Mouse (Mus musculus) CH12.LX (cell line): ENCODE results near the gene Spp2. TPM values are rescaled to one million over a fixed set of nuclear protein-coding genes. Genes with fewer than 3 reads are reported as not detected.

Experiments used
- DNase-seq: peaks from one replicate; pipeline ENCODE4 v3.0.0-alpha.2; 2013; ENCODE audit errors: extremely low read depth
- H3K27ac ChIP-seq: 2 replicates; pipeline ENCODE4 v1.5.1; 2012; ENCODE audit warnings: low read depth, mild to moderate bottlenecking, control low read depth, moderate library complexity; ENCODE audit not compliant: insufficient read depth
- H3K27me3 ChIP-seq: replicated peaks from 2 replicates; pipeline ENCODE3; 2012; ENCODE audit warnings: inconsistent platforms
- H3K36me3 ChIP-seq, 2 experiments: replicated peaks in 1 of 2; 2 replicates each; pipeline versions ENCODE3 to v1.6.1; 2012; ENCODE audit warnings: inconsistent platforms in 1 of 2, low read length in 1 of 2, mild to moderate bottlenecking in 1 of 2, mixed read lengths in 1 of 2, moderate library complexity in 1 of 2; ENCODE audit not compliant: control insufficient read depth in 1 of 2, insufficient read depth in 1 of 2
- H3K4me1 ChIP-seq, 2 experiments: 2 replicates each; pipeline ENCODE4 v1.6.1; 2012; ENCODE audit warnings: inconsistent platforms in 1 of 2, moderate library complexity in 1 of 2; ENCODE audit not compliant: insufficient read depth in 2 of 2, control insufficient read depth in 1 of 2
- H3K4me2 ChIP-seq: 2 replicates; pipeline ENCODE4 v1.6.1; 2012; ENCODE audit warnings: low read depth, mild to moderate bottlenecking, control low read depth; ENCODE audit not compliant: poor library complexity, insufficient read depth, severe bottlenecking
- H3K4me3 ChIP-seq, 3 experiments: fragments of 150-350 bp in 1 of 3; sonication (generic) in 1 of 3; replicated peaks in 1 of 3; 2 replicates each; pipeline versions ENCODE3 to v1.5.1; 2011 to 2012; ENCODE audit warnings: low read depth in 2 of 3, low read length in 2 of 3, mild to moderate bottlenecking in 2 of 3, moderate library complexity in 2 of 3, control low read depth in 1 of 3, improper control_type of control experiment in 1 of 3, inconsistent platforms in 1 of 3, mixed read lengths in 1 of 3; ENCODE audit not compliant: poor library complexity in 1 of 3
- H3K79me2 ChIP-seq: replicated peaks from 2 replicates; pipeline ENCODE4 v1.6.1; 2012; ENCODE audit warnings: mild to moderate bottlenecking, moderate library complexity; ENCODE audit not compliant: control insufficient read depth, poor library complexity, insufficient read depth, severe bottlenecking; ENCODE audit errors: extremely low read depth
- H3K9ac ChIP-seq: 2 replicates; pipeline ENCODE4 v1.6.1; 2012; ENCODE audit warnings: low read depth, mild to moderate bottlenecking, control low read depth, moderate library complexity; ENCODE audit not compliant: insufficient read depth
- H3K9me3 ChIP-seq: replicated peaks from 2 replicates; pipeline ENCODE3; 2012; ENCODE audit warnings: low read length, inconsistent platforms, mixed read lengths
- BHLHE40 ChIP-seq: IDR thresholded peaks from 2 replicates; pipeline ENCODE4 v1.6.1; 2011; ENCODE audit warnings: mild to moderate bottlenecking, low read depth, low read length, improper control_type of control experiment
- CHD2 ChIP-seq: IDR thresholded peaks from 2 replicates; pipeline ENCODE4 v1.6.1; 2011; ENCODE audit warnings: low read length, improper control_type of control experiment
- CTCF ChIP-seq, 2 experiments: IDR thresholded peaks in 1 of 2; conservative IDR thresholded peaks in 1 of 2; 2 replicates each; pipeline ENCODE4 v1.5.1; 2011 to 2012; ENCODE audit warnings: low read depth in 2 of 2, low read length in 2 of 2, improper control_type of control experiment in 1 of 2, inconsistent platforms in 1 of 2, mild to moderate bottlenecking in 1 of 2, moderate library complexity in 1 of 2
- EP300 ChIP-seq: IDR thresholded peaks from 2 replicates; pipeline ENCODE4 v1.6.1; 2011; ENCODE audit warnings: low read length, improper control_type of control experiment
- GABPA ChIP-seq: IDR thresholded peaks from 2 replicates; pipeline ENCODE4 v1.6.1; 2012; ENCODE audit warnings: low read depth, low read length, improper control_type of control experiment, inconsistent platforms; ENCODE audit not compliant: insufficient replicate concordance
- JUN ChIP-seq: IDR thresholded peaks from 2 replicates; pipeline ENCODE4 v1.6.1; 2011; ENCODE audit warnings: low read depth, mild to moderate bottlenecking, low read length, improper control_type of control experiment, moderate library complexity; ENCODE audit not compliant: insufficient read depth
- MAX ChIP-seq: IDR thresholded peaks from 2 replicates; pipeline ENCODE4 v1.6.1; 2011; ENCODE audit warnings: low read length, improper control_type of control experiment
- MEF2A ChIP-seq: IDR thresholded peaks from 2 replicates; pipeline ENCODE4 v1.6.1; 2014; ENCODE audit warnings: low read depth, mild to moderate bottlenecking, inconsistent platforms, low read length, improper control_type of control experiment, borderline replicate concordance
- MXI1 ChIP-seq: IDR thresholded peaks from 2 replicates; pipeline ENCODE4 v1.6.1; 2011; ENCODE audit warnings: mild to moderate bottlenecking, low read depth, low read length, improper control_type of control experiment
- MYC ChIP-seq: IDR thresholded peaks from 2 replicates; pipeline ENCODE4 v1.6.1; 2011; ENCODE audit warnings: low read depth, mild to moderate bottlenecking, improper control_type of control experiment, low read length
- NELFE ChIP-seq: IDR thresholded peaks from 2 replicates; pipeline ENCODE4 v1.6.1; 2011; ENCODE audit warnings: low read depth, low read length, improper control_type of control experiment
- PAX5 ChIP-seq: IDR thresholded peaks from 2 replicates; pipeline ENCODE4 v1.6.1; 2012; ENCODE audit warnings: low read length, inconsistent platforms, mixed read lengths
- RCOR1 ChIP-seq: conservative IDR thresholded peaks from 2 replicates; pipeline ENCODE4 v1.6.1; 2012; ENCODE audit warnings: low read depth, mild to moderate bottlenecking, inconsistent platforms, low read length, improper control_type of control experiment
- SIN3A ChIP-seq: IDR thresholded peaks from 2 replicates; pipeline ENCODE4 v1.6.1; 2012; ENCODE audit warnings: low read length, improper control_type of control experiment, inconsistent platforms
- SMC3 ChIP-seq: IDR thresholded peaks from 2 replicates; pipeline ENCODE4 v1.6.1; 2011; ENCODE audit warnings: low read depth, low read length, improper control_type of control experiment
- TBP ChIP-seq: conservative IDR thresholded peaks from 2 replicates; pipeline ENCODE4 v1.6.1; 2011; ENCODE audit warnings: low read depth, low read length, improper control_type of control experiment
- TCF12 ChIP-seq: IDR thresholded peaks from 2 replicates; pipeline ENCODE4 v1.6.1; 2014; ENCODE audit warnings: low read depth, mild to moderate bottlenecking, inconsistent platforms, low read length, improper control_type of control experiment
- UBTF ChIP-seq: IDR thresholded peaks from 2 replicates; pipeline ENCODE4 v1.6.1; 2012; ENCODE audit warnings: low read depth, mild to moderate bottlenecking, inconsistent platforms, low read length, improper control_type of control experiment, moderate library complexity
- USF2 ChIP-seq: conservative IDR thresholded peaks from 2 replicates; pipeline ENCODE4 v1.6.1; 2011; ENCODE audit warnings: low read depth, low read length, improper control_type of control experiment
- ZKSCAN1 ChIP-seq: IDR thresholded peaks from 2 replicates; pipeline ENCODE4 v1.6.1; 2012; ENCODE audit warnings: low read depth, inconsistent platforms, low read length, improper control_type of control experiment, borderline replicate concordance
- ZMIZ1 ChIP-seq: IDR thresholded peaks from 2 replicates; pipeline ENCODE4 v1.6.1; 2012; ENCODE audit warnings: low read depth, mild to moderate bottlenecking, inconsistent platforms, low read length, improper control_type of control experiment
- ZNF384 ChIP-seq: IDR thresholded peaks from 2 replicates; pipeline ENCODE4 v1.6.1; 2012; ENCODE audit warnings: low read depth, low read length, improper control_type of control experiment, inconsistent platforms
- dilution Hi-C: fragments of 300-500 bp; cut with MboI; formaldehyde crosslinking; loops from 2 replicates; pipeline ENCODE4 v1.14.3; 2020; ENCODE audit warnings: low sequenced_read_pairs; ENCODE audit not compliant: extremely low pct_unique_long_range_greater_than_20kb, extremely low pct_ligation_motif_present
- in situ Hi-C: fragments of 300-500 bp; cut with MboI; formaldehyde crosslinking; loops from 3 replicates; pipeline ENCODE4 v1.14.3; 2019; ENCODE audit warnings: low sequenced_read_pairs, low pct_ligation_motif_present, low pct_unique_long_range_greater_than_20kb, mixed read lengths
- polyA plus RNA-seq: library from polyadenylated mRNA; unstranded; fragments of >175 nt; gene quantifications from 2 replicates; pipeline ENCODE4 v1.2.1, GENCODE M21; 2012; ENCODE audit warnings: low read depth; ENCODE audit not compliant: insufficient read length
- total RNA-seq, 2 experiments: library from RNA; depleted of rRNA; stranded (reverse); fragments of 300-350 nt in 1 of 2; fragments of >200 nt in 1 of 2; gene quantifications; 2 replicates each; pipeline ENCODE4 v1.2.3; 2012 to 2014

Spp2 gene
- total and polyA plus RNA-seq, 3 experiments, result not detected

- Histone ChIP-seq H3K79me2 (no peaks in the 10 kb centered on the region), H3K4me3 (no peak overlapping the region), H3K4me1 (peaks cover 0 to 3% of the 10 kb centered on the region in 2 experiments; a peak in 2 of 4 replicates), H3K9me3 (peaks cover 36% of the 10 kb centered on the region), H3K4me2 (no peak overlapping the region), H3K27ac (no peak overlapping the region), H3K27me3 (no peaks in the 10 kb centered on the region), H3K36me3 (no peaks in the 10 kb centered on the region), H3K9ac (no peak overlapping the region)
- no peak for DNase-seq
- dilution Hi-C loops (no loop called here), in situ Hi-C loops (no loop called here)
- TF ChIP-seq EP300 (no peak), ZNF384 (no peak), SIN3A (no peak), UBTF (no peak), CTCF (conservative IDR thresholded peaks at IDR 0.05 in 1 of 2, IDR thresholded peaks at IDR 0.05 in 1 of 2; ENCODE audit: low read depth in 2 of 2, low read length in 2 of 2) (no peak), BHLHE40 (no peak), ZMIZ1 (no peak), JUN (no peak), MXI1 (no peak), ZKSCAN1 (no peak), PAX5 (no peak), USF2 (no peak), NELFE (no peak), MYC (no peak), MEF2A (no peak), TBP (no peak), SMC3 (no peak), CHD2 (no peak), MAX (no peak), TCF12 (no peak)
These were observed 47.9 kb downstream of the Spp2 start for GRCm38 (mm10) chr1:88454703-88455102.

GRCm38 (mm10) chr1:88455761-88456160 lies 49.0 kb downstream of the Spp2 start:
- in situ Hi-C loops, result no loop called here

More at GRCm38 (mm10) chr1:88455761-88456160, 49.0 kb downstream of the Spp2 start:
- Histone ChIP-seq H3K27me3 (no peaks in the 10 kb centered on the region), H3K9ac (no peak overlapping the region), H3K4me3 (no peak overlapping the region), H3K9me3 (peaks cover 37% of the 10 kb centered on the region), H3K4me1 (peaks cover 0 to 3% of the 10 kb centered on the region in 2 experiments; a peak in 2 of 4 replicates), H3K36me3 (no peaks in the 10 kb centered on the region), H3K79me2 (no peaks in the 10 kb centered on the region), H3K4me2 (no peak overlapping the region), H3K27ac (no peak overlapping the region)
- TF ChIP-seq SIN3A (no peak), RCOR1 (no peak), GABPA (no peak)
- no peak for DNase-seq
- dilution Hi-C loops, result no loop called here
